Mouse (Mus musculus) right cerebral cortex, postnatal 36 days (tissue): ENCODE results near the gene Pde4b.

Experiments used
- DNase-seq, 2 experiments: peaks; one replicate each; pipeline ENCODE4 v3.0.0; 2022; ENCODE audit warnings: low spot score in 2 of 2, mixed read lengths in 1 of 2

The Pde4b gene

DNA sequence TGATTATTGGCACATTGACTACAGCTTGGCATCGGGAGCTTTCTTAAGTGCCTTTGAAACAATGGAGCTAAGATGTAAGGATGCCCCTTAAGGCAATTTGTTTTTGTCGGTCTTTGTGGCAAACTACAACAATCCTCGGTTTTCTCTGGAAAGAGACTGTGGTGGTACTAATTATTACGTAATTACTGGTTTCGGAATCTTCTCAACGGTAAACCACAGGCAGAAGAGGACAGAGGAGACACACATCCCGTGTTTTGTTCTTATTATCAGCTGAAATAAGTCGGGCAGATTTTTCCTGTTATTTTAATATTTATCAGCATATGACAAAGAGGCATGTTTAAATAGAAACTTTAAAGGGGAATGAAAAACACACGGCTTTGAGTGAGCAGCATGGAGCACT, 420.0 kb downstream of the Pde4b start:
- no peak for DNase-seq

DNA sequence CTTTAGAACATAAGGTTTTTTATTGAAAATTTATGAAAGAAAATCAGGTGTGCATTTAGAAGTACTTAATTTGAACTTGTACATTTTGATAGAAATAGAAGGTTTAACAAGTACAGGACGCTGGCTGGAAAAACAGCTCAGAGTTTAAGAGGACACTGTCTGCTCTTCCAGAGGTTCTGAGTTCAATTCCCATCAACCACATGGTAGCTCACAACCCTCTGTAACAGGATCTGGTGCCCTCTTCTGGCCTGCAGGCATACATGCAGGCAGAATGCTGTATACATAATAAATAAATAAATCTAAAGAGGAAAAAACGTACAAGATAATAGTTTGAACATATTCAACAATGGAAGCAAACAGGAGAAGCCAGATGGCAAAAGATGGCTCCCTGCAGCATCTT, 420.4 kb downstream of the Pde4b start:
- DNase-seq = no peak

DNA sequence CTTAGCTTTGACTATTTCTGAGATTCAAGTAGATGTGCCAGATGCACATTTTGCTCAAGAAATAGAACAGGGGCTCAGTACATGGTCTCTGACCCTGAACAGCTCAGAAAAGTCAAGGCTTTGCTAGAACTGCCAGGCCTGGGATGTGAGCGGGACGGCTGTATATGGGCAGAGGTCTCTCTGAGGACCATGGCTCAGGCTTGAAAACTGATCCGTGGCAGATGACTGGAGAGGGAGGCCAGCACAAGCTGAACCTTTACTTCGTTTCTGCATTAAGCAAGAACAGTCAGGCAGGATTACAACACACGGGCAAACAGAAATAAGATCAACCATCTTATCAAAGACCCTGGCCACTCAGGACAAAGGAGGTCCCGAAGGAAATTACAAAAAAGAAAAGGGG, 422.7 kb downstream of the Pde4b start:
- DNase-seq = no peak

DNA sequence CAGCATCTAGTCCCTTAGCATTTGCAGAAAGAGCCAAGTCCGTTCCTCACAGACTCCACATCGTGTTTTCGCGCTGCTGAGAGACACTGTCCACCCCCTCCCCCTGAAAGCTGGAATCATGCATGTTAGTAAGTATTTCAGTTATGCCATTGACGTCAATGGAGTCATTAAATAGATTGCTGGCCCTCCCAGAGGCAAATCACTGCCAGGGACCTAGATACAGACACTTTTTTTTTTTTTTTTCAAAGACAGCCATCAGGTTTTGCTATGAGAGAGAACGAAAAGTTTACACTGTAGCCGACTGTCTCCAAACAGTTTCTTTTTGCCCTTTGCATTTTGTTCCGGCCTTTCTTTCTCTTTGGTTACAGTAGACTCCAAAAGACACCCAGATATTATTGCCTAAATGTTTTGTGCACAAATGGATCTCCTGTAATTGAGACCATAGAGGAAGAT, 423.6 kb downstream of the Pde4b start:
- peak; percentile 51 to 74 for DNase-seq

DNA sequence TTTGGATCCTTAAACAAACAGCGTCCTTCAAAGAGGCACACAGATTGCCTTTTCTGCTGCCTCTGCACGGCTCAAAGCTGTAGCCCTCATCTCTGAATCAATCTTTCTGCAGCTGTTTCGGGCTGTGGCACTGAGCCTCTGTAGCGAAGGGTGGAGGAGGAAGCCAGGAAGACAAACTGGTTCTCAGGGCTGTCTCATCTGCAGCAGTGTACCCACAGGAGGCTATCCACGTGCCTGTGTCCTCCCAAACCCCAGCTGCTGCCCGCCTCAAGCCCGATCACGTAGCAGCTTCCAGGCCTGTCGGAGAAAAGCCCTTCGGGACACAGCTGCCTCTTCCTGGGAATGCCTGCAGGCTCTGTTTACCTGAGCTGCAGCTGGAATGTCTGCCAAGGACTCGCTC, 424.2 kb downstream of the Pde4b start:
- peak; percentile 47 to 78 for DNase-seq

DNA sequence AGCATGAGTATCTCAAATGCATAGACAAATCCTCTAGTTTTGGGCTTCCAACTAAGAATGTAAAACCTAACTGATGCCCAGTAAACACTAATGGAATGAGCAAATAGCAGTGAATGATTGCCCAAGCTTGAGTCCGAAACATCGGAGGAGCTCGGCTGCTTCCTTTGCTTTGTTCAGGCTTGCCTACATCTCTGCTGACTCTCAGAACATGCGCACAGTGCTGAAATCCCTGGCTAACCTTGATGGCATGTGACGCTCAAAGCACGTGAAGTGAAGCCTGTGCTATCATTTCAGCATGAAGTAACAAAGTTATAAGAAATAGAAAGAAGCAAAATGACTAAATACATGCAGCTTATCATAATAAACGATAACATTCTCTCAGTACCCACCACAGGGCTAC, 425.6 kb downstream of the Pde4b start:
- DNase-seq = no peak

DNA sequence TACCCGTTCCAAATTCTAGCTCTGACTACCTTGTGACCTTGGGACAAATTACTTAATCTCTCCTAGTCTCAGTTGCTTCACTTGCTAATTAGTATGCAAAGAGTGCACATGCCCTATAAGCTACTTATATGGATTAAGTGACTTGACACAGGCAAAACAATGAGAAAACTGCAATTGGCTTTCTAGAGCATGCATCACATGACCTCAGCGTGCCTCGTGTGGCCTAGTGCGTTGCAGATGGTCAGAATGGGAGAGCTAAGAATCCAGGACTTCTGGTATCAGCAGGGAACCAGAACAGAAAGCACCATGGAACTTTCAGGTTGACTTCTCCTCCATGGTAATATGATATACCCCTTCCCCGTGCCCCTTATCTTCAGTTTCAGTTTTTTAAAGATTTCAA, 426.2 kb downstream of the Pde4b start:
- no peak for DNase-seq

DNA sequence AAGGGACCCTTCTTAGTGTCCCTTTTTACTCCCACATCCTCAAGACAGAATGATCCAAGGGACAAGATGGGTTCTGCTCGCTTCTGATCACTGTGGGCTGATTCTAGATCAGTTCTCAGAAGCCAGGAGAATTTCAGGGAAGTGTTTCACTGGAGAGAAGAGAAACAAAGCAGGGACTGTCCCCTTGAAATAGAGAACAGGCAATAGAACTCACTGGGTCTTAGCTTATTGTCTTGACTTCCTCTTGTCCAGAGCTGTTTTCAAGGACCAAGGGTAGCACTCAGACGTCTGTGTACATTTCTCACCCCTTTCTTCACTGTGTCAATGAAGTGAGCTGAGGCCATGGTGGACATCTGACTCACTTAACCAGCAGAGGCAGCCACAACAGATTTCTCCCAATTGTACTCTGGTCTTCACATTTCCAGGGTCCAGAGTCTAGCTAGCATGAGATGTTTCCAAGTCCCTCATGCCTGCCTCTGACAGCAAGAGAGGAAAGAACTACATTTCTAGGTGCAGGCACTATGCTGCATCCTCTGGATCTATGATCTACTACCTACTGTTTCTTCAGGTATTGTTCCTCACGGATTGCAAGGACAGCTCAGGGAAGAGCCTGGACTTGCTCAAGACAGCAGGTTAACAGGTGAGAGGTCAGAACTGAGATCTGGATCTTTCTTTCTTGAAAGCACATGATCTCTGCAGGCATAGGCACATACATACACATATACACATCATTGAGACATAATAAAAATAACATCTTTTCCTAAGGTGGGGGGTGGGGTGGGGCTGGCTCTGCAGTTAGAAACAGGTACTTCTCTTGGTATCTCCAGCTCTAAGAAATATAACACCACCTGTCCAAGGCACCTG, 427.9 kb downstream of the Pde4b start:
- no peak for DNase-seq

DNA sequence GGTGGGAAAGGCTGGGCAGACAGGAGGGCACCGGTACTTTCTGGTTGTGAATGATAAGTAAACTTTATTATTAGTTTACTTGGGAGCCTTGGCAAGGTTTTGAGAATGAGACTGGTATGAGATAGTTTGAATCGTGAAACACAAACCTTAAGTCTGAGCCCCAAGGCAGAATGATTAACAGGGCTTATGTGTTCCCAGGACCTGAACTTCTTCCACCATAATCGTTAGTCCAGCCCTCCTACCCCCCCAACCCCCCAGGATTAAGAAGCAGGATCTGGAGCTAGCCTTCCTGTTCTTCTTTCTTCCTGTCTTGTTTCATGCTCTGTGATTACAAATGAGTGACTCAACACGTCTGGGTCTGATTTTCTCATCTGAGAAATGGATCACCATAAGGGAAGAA, 429.1 kb downstream of the Pde4b start:
- DNase-seq = no peak

DNA sequence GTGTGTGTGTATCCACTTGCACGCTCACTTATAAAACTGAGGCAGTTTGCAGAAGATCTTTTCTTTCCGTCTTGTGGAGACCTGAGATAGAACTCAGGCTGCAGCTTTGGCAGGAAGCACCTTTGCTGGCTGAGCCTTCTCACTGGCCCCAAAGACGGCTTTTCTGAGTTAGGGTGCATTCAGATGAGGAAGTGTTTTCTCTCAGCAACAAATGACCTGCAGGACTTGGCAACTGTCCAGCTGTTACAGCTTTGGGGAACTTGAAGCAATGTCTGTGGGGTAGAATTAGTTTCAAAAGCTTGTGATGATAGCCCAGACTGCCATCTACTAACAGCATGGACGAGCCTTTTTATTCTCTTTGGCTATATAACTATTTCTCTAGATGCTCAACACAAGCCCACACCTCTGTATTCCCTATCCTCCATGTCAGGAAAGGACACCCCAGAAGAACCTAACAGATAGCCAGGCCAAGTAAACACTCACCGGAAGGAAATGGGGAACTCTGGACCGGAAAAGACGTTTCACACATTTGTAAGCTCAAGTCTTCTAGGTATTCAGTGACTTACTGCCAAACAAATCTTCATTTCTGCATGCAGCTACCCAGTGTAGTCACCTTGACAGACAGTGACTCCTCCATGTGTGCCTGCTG, 429.8 kb downstream of the Pde4b start:
- peak in 1 of 2 experiments; percentile 38 for DNase-seq

DNA sequence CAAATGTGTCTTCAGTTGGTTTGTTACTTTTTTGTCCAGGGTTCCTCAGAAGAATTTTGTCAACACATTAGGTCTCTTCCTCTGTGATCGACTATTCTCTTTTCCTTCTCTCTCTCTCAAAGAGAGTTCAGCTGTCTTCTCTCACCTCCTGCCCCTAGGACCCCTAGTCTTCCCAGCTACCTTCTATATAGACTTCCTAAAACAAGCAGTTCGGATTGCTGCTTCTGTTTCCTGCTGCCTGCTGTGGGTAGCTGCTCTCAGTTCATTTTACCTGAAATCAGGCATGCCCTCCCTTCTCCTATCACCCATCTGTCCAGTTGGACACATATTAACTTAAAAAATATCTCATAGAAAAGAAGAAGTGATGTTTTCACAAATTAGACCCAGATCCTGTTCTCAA, 430.3 kb downstream of the Pde4b start:
- DNase-seq = no peak

DNA sequence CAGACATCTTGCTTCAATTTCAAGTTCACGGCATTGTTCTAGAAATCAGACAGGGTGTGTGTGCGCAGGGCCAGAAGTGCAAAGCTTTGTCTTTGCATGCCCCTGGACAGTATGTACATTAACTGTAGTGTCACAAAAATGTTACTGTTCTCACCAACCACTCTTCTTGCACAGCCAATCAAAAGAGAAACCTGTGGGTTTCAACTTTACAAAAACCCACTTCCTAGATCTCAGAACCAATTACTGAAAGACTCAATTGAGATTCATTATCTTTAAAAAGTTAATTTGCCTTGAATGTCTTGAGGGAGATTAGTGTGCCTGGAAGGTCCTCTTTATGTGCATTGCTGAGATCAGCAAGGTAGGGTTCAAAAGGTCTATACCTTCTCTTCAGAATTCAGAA, 431.0 kb downstream of the Pde4b start:
- no peak for DNase-seq

DNA sequence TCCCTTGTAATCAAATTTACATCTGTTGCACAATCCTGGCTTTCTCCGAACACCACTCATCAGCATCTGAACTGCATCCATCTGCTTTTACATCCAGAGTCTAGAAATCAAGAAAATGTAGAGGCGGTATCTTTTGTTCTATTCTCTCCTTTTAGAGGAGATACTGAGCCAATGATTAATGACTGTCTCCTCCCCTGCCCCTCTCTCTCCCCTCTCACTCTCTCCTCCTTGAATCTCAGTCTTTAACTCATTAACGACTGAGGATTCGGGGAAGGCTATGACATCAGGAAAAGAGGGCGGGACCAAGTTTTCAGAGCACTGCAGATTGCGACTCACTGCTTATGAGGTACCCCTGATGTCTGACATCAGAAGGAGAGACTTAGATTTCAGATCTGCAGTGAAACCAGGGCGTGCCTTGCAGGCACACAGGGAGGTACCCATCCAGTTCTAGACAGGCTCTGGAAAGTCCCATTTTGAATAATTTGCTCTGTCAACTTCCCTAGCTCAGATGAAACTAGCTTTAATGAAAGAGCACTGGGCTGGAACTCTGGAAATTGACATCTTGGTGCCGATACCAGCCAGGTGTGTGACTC, 433.4 kb downstream of the Pde4b start:
- no peak for DNase-seq

DNA sequence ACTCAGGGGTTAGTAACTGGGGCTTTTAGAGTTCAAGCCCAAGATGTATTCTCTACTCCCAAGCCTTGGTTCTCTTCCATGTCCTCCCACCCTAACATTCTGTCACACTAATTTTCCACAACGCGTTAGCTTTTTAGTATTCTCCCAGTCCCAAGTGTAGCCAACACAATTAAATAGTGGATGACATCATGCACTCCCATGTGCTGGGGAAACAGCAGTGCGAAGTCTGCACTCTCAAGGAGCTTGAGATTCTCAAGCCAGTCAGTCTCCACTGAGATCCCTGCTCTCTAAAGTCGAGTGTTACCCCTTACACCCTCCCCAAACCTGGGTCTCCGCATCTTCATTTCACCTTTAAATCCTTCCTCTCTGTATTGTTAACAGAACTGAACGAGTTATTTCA, 434.1 kb downstream of the Pde4b start:
- DNase-seq = no peak

DNA sequence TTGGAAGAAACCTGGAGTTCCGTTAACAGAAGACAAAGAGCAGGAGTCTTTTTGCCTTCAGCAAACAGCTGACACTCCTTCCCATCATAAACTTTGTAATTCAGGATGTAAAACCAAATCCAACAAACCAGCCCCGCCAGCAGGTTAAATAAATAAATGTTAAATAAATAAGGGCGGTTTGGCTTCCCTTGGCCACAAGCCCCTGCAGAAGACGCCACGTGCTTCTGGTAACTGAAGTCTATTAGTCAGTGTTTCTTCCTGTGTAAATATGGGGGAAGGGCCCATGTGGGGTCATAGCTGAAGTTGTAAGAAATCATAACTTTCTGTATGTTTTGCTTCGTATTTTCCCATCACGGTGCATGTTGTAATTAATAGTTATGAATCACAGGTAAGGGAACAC, 440.0 kb downstream of the Pde4b start:
- DNase-seq = no peak

DNA sequence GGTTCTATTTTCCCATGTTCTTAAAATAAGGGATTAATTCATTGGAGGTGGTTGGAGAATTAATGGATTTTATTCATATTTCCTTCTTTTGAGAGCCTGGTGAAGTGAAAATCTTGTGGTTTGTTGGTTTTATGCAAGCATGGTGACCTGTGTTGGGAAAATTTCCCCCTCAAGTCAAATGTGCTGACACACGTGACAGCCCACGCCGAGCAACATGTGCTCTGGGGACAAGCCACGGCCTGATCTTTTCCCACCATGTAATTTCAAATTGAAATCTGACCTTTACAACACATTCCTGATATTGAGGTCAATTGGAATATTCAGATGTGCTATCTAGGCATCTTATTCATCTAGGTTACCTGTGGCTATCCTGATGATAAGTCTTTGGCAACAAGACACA, 443.5 kb downstream of the Pde4b start:
- DNase-seq = no peak

DNA sequence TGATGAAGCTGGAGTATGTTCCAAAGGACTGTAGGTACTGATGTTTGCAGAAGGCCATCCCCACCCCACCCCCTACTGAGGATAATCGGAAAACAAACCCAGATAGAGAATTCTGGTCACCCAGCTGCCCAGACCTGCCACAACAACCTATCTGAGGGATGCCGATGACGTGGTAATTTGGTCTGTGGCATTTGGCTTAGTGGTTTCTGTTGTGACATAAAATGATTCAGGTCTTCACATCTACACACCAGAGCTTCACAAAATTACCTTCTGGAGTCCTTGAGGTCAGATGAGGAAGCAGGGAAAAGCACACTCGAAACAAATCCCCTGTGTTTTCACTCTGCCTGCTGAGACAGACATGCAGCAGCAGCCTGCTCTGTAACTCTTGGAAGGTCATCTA, 444.4 kb downstream of the Pde4b start:
- DNase-seq = no peak

DNA sequence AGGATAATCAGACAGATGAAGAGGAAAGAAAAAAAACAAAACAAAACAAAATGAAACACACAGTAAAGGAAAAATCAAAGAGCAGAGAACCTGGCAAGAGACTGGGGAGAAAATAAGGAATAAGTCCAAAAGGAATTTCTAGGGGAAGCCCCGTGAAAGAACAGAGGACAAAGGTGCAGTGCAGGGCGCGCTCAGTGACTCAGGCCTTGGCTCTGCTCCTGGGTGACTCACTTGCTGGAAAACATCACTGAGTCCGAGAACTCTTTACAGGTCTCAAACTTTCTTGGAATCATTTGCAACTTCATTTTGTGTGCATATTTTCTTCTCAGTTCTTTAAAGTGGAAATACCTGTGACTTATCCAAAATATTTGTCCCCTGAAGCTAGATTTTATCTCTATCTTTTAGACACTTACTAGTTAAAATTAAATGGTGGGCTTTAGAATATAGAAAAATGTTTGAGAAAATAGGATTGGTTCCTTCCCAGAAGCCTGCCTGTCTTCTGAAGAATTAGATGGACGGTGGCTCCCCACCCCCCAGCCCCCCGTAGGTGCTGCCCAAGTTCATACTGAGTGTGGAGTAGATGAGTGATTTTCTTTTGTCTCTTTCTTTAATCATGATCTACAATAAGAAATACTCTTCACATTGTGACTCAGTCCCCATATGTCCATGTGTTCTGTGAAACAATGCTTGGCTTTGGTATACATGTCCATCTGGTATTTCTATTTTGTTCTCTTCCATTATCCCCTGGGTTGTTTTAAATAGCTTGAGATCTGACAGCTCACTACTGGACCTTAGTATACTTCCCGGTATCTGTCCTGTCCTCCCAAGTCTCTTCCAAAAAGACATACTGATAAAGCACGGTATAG, 446.1 kb downstream of the Pde4b start:
- peak in 1 of 2 experiments; percentile 34 for DNase-seq

DNA sequence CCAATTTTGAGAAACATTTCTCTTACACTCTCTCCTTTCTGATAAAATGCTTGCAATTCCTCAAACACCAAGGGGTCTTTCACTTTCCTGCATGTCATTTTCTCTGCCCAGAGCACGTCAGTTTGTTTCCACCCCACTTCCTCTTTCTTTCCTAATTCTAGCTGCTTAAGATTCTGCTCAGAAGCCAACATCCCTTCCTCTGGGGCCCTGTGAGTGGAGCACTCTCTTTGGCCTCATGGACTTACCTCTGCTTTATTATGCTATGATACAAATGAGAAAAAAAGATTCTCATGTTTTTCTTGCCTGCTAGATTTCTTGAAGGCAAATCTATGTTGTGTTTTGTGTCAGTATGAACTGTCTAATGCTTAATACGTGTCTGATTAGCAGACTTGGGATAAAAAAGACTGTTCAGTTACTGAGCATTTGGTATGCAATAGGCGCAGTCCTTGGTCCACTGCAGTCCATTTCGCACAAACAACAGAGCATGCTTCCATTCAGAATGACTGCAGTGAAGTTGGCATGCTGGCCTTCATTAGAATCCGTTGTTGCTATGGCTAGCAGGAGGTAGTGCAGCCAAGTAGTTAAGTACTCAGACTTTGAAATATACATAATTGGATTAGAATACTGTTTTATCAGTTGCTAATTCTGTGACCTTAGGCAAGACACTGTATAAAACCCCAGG, 446.8 kb downstream of the Pde4b start:
- DNase-seq = no peak

DNA sequence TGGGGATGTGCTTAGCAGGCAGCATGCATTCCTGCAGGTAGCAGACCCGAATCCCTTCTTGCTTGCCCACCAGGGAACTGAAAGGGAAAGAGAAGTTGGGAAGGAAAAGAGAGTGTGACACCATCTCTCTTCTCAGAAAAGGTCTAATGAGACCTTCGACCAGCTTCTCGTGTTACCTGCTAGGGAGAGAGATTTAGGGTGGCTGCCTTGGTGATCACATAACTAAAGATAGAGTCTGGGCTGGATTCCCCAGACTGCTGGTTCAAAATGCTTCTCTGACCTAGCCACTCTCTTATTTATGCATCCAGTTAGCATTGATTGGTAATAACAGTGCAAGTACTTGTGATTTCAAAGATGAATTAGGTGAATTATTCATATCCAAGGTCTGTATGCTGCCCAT, 448.5 kb downstream of the Pde4b start:
- DNase-seq = no peak

DNA sequence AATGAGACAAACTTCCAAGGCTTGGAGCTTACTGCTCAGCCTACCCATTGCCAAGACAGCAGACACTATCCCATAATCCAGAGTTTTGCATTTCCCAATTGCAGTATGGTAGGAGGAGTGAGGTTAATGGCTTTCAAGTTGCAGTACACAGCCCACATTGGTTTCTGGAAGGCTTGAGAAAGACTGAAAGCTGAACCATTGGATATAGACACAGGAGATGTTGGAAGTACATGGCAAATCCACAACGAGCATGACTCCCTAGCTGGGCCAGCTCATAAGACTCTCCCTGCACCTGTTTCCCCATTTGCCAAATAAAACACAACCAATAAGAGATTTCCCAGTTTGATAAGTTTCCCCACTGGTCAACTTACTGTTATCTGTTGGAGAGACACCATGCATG, 450.9 kb downstream of the Pde4b start:
- DNase-seq = no peak
